Mouse (Mus musculus) heart, adult 2 months (tissue): ENCODE measurements at regions not wholly inside any gene's neighbourhood (a gene's known extent, or its start where the extent isn't known, plus 50 kb on each side); places are given as distances from the start of the nearest gene placed in this dataset.
A peak's percentile ranks its signal among the peaks of the same experiment; 100 is the strongest.

ENCODE experiments used
- DNase-seq, 2 experiments: peaks; one replicate each; pipeline ENCODE4 v3.0.0; 2021
- H3K27ac ChIP-seq: fragments of 200-600 bp; 2 replicates; pipeline ENCODE4 v1.8.1; 2022
- H3K27me3 ChIP-seq: fragments of 200-500 bp; 2 replicates; pipeline ENCODE4 v1.6.1; 2012; ENCODE audit warnings: mild to moderate bottlenecking, low read length, inconsistent platforms, mixed read lengths; ENCODE audit not compliant: control insufficient read depth, insufficient read depth
- H3K36me3 ChIP-seq: fragments of 200-500 bp; 2 replicates; pipeline ENCODE4 v1.6.1; 2012; ENCODE audit warnings: low read length, inconsistent platforms; ENCODE audit not compliant: control insufficient read depth, insufficient read depth
- H3K4me1 ChIP-seq: fragments of 200-500 bp; 2 replicates; pipeline ENCODE4 v1.6.1; 2011; ENCODE audit warnings: low read length; ENCODE audit not compliant: control insufficient read depth, insufficient read depth
- H3K4me3 ChIP-seq: fragments of 200-600 bp; 2 replicates; pipeline ENCODE4 v1.8.1; 2022
- H3K79me2 ChIP-seq: fragments of 200-500 bp; replicated peaks from 2 replicates; pipeline ENCODE4 v1.6.1; 2012; ENCODE audit warnings: mild to moderate bottlenecking, inconsistent platforms, low read length, moderate library complexity, mixed read lengths; ENCODE audit not compliant: control insufficient read depth, insufficient read depth
- H3K9ac ChIP-seq: fragments of 200-500 bp; 2 replicates; pipeline ENCODE4 v1.6.1; 2012; ENCODE audit warnings: low read depth, mild to moderate bottlenecking, control low read depth, inconsistent platforms, low read length, mixed read lengths
- CTCF ChIP-seq: fragments of 200-600 bp; IDR thresholded peaks from 2 replicates; pipeline ENCODE4 v1.8.1; 2022; ENCODE audit warnings: antibody characterized with exemption, mild to moderate bottlenecking, moderate library complexity
- EP300 ChIP-seq: fragments of 200-500 bp; IDR thresholded peaks from 2 replicates; pipeline ENCODE4 v1.6.1; 2011; ENCODE audit warnings: low read depth, low read length, control low read depth; ENCODE audit not compliant: insufficient read depth
- POLR2A ChIP-seq: fragments of 200-500 bp; IDR thresholded peaks from 2 replicates; pipeline ENCODE4 v1.6.1; 2011; ENCODE audit warnings: mild to moderate bottlenecking, low read depth, low read length, control low read depth; ENCODE audit not compliant: insufficient read depth
- WGBS: fragments of 180-500 bp; shearing (Covaris S2); methylation state at CpG from one replicate; pipeline ENCODE4 v1.1.7; 2018; 5-methylcytosine and 5-hydroxymethylcytosine counted together
- intact Hi-C: fragments of 180-260 bp; cut with DNase I; formaldehyde crosslinking; loops from one replicate; pipeline ENCODE4 v1.15.1; 2025

DNA sequence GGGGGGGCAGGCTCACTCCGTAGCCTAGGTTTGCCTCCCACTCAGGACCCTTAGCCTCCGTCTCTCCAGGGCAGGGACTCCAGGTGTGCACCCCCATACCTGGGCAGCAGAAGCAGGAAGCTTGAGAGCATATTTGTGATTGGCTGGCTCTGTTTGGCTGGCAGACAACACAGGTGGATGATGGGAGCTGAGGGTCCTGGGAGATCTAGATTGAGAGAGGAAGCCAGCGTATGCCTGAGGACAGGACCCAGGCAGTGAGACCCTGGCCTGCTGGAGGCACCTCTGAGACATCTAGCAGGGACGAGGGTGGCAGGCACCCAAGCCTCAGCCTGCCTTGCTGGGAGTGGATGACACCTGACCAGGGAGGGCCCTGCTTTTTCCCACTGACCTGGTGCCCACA lies 88.6 kb upstream of the Tmem189 start:
- Histone ChIP-seq H3K4me1 (peaks cover 20% of the 10 kb centered on the region), H3K4me3 (peak overlapping the region; percentile 57), H3K79me2 (no peaks in the 10 kb centered on the region), H3K36me3 (no peaks in the 10 kb centered on the region), H3K9ac (peak overlapping the region; percentile 69), H3K27ac (peak overlapping the region; percentile 94), H3K27me3 (no peaks in the 10 kb centered on the region)
- 47% methylated on average over 4 of the region's 4 CpGs for WGBS
- TF ChIP-seq POLR2A: no peak
- TF ChIP-seq CTCF: no peak
- no peak for TF ChIP-seq EP300
- DNase-seq: peak in 1 of 2 experiments; percentile 29
- intact Hi-C loops: loop anchor here (1.0 to 5.0 kb wide), 2 partner anchors 54 to 82 kb away; no protein-coding TSS in a partner anchor

DNA sequence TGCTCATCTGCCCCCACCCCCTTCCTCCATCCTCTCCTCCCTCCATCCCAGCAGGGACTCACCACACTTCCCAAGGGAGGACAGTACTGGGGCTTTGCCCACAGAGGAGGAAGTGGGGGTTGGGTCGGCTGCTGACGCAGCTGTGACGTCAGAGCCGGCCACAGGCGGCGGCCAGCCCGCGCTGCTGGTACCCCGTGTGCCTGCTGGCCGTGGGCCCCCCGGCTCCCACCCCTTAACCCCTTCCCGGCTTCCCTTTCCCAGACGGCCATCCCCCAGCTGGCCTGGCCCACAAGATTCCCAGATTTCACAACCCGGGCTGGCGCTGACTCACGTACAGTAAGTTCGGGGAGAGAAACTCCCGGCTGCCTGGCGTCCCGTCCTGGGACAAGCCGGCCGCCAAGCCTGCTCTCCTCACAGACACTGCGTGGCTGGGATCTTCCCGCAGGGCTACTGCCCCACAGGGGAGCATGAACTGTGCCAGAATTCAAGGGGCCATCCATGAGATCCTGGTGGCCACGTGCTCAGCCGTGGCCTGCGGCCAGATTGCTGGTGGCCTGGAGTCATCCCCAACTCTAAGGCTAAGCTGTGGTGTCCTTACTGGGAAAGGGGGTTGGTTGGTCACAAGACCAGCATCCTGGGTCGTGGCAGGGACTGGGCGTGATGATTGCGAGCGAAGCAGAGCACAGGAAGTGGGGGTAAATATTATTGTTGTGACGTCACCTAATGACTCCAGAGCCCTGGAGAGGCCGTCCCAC lies 87.9 kb upstream of the Tmem189 start:
- TF ChIP-seq CTCF (no peak), EP300 (peak; percentile 77), POLR2A (0 out of 2 replicates have a peak, but pooled peaks have one; percentile 32)
- Histone ChIP-seq H3K4me1 (peaks cover 20% of the 10 kb centered on the region), H3K79me2 (no peaks in the 10 kb centered on the region), H3K27me3 (no peaks in the 10 kb centered on the region), H3K9ac (peak overlapping the region; percentile 69), H3K4me3 (peak overlapping the region; percentile 57), H3K36me3 (no peaks in the 10 kb centered on the region), H3K27ac (peak overlapping the region; percentile 94)
- intact Hi-C loops: loop anchor here (1.0 to 5.0 kb wide), 3 partner anchors 55 to 87 kb away; no protein-coding TSS in a partner anchor
- peak; percentile 89 to 90 for DNase-seq
- WGBS: under 1% methylated on average over 33 of the region's 33 CpGs

DNA sequence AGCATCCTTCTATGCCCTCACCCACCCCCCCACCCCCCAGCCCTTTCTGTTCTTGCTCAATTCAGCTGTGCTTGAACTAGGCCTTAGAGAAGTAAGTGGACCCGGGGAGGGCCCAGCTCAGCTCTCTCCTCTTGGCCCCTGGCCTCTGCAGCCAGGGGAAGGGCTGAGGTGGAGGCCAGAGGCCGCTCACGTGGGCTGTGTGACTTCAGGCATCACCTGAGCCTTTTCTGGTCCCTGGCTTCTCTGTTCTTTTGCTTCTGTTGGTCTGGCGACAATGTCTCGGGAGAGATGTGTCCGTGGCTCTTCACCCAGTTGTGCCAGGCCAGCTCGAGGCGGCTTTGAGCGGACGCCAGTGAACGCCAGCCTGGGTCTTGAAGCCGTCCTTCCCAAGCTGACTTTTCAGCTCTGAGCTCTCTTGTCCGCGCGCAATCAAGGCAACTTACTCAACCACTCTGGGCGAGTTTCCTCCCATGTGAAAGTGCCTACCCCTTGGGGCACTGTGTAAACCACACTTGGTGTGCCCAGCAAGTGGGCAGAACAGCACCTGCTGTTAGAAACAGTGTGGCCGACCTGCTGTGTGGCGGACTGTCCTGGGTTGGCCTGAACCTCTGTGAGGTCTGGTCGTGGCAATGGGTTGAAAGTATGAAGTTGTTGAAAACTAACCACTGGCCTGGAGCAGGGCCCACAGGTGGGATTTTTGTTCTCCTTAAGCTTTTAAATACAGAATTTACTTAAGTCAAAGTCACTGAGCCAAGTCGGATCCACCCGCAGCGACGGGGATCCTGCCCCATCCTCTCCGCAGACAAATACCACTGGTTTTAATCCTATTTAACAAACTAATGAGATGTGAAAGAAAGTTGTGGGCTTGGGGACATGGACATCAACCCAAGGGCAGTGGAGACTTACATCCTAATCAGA lies 86.9 kb upstream of the Tmem189 start:
- 88% methylated on average over 24 of the region's 24 CpGs for WGBS
- Histone ChIP-seq H3K4me3 (no peak overlapping the region), H3K9ac (no peak overlapping the region), H3K36me3 (no peaks in the 10 kb centered on the region), H3K79me2 (no peaks in the 10 kb centered on the region), H3K27me3 (no peaks in the 10 kb centered on the region), H3K27ac (peak overlapping the region; percentile 94), H3K4me1 (peaks cover 17% of the 10 kb centered on the region)
- no peak for TF ChIP-seq EP300
- no peak for TF ChIP-seq CTCF
- no peak for TF ChIP-seq POLR2A
- peak in 1 of 2 experiments; percentile 39 for DNase-seq
- intact Hi-C loops: loop anchor here (2.0 to 5.0 kb wide), 2 partner anchors 56 to 86 kb away; no protein-coding TSS in a partner anchor

DNA sequence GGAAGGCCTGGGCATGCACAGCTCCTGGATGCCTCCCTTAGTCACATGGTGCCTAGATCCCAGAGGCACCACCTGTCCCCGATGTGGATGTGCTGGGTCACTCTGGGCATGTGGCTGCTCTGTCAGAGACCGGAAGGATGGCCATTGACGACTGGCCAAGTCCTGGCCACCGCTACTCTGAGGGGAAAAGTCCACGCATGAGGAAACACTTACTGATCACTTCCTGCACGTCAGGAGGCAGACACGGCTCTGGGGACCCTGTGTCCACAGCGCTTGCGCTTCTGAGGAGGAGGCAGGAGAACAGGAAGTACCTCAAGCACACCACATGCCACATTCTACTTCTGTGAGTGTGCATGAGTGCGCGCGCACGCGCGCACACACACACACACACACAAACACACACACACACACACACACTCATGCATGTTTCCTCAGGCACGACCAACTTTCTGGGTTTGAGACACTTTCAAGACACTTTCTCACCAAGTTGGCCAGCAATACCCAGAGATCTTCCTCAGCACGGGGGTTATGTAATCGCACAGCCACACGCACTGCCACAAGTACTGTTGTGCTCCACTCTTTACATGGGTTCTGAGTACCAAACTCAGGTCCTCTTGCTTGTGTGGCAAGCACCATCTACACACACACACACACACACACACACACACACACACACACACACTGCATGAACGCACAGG lies 85.7 kb upstream of the Tmem189 start:
- H3K27me3 ChIP-seq: no peaks in the 10 kb centered on the region
- no peaks in the 10 kb centered on the region for H3K79me2 ChIP-seq
- H3K4me3 ChIP-seq: no peak overlapping the region
- H3K9ac ChIP-seq: no peak overlapping the region
- peaks cover 13% of the 10 kb centered on the region for H3K4me1 ChIP-seq
- no peaks in the 10 kb centered on the region for H3K36me3 ChIP-seq
- WGBS: 63% methylated on average over 20 of the region's 20 CpGs
- DNase-seq: peak in 1 of 2 experiments; percentile 81
- H3K27ac ChIP-seq: peak overlapping the region; percentile 15; the same call in 1 of the 2 replicates
- TF ChIP-seq POLR2A (no peak), EP300 (0 out of 2 replicates have a peak, but pooled peaks have one; percentile 73), CTCF (no peak)
- intact Hi-C loops: loop anchor here (5.0 kb wide), 1 partner anchor 57 kb away; no protein-coding TSS in a partner anchor

DNA sequence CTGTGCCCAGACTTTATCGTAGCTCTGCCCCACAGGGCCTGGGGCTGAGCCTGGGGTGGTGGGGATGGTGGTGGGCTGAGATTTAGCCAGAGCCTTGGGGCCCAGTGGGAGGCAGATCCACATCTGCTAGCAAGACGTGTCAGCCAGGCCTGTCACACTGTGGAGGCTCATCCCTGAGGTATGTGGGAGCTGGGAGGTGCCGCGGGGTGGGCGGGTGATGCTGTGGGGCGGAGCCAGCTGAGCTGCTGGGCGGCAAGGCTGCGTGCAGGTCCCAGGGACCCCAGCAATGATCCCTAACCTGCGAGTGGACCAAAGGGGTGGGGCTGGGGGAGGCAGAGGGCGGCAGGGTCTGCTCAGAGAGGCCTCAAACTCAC lies 85.2 kb upstream of the Tmem189 start:
- Histone ChIP-seq H3K4me1 (peaks cover 13% of the 10 kb centered on the region), H3K27ac (peak overlapping the region; percentile 15), H3K79me2 (no peaks in the 10 kb centered on the region), H3K9ac (no peak overlapping the region), H3K27me3 (no peaks in the 10 kb centered on the region), H3K4me3 (no peak overlapping the region), H3K36me3 (no peaks in the 10 kb centered on the region)
- TF ChIP-seq CTCF: no peak
- no peak for TF ChIP-seq POLR2A
- TF ChIP-seq EP300: no peak
- WGBS: 54% methylated on average over 10 of the region's 10 CpGs
- intact Hi-C loops: loop anchor here (5.0 kb wide), 1 partner anchor 58 kb away; no protein-coding TSS in a partner anchor
- peak in 1 of 2 experiments; percentile 49 for DNase-seq
